In the genomic region with DNA sequence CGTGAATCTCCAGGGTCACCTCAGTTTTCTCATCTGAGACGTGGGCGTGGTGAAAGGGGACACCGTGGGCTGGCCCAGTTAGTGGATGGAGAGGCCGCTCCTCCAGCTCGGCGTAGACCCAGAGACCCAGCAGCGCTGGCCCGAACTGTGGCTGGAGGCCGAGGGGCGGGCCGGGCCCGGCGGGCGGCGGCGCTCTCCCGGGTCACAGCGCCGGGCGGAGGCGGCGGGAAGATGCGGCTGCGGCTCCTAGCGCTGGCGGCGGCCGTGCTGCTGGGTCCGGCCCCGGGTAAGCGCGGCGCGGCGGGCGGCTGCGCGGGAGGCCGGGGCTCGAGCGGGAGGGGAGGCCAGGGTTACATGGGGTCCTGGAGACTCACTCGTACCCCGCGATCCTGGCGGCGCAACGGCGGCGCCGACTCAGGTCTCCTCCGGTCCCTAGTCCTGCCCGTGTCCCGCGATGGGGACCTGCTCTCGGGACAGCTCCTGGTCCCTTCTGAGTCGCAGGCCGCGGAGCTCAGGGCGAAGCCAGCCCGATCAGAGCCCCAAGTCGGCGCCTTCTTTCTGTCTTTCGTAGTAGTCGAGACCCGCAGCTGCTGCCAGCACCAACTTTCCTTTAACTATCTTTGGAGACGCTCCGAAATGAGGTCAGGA, we compare ENCODE assay signal across 7 mouse cellular contexts. TPM values are rescaled to one million over a fixed set of nuclear protein-coding genes. Genes with fewer than 3 reads are reported as not detected.
DNase-seq lines count a peak whose midpoint lies in the region; ATAC-seq and TF ChIP-seq lines count a peak whose summit lies in the region.

TSS of gene Vstm4 (plus strand) at position 76 of the 648 bp plus-strand sequence.

- peaks cover 35% of the 10 kb centered on the region for H3K4me1 ChIP-seq in embryonic facial prominence, embryonic 13.5 days
- H3K4me1 ChIP-seq in neural tube, embryonic 11.5 days (ENCODE audit: control insufficient read depth, insufficient read depth, low read length), result peaks cover 5% of the 10 kb centered on the region; the same call in 1 of the 2 replicates

- peak within 1 kb of the TSS; percentile 82 for H3K9ac ChIP-seq in embryonic facial prominence, embryonic 13.5 days
- peak within 1 kb of the TSS; percentile 79 for H3K9ac ChIP-seq in neural tube, embryonic 11.5 days (ENCODE audit: low read length)

- no peak for TF ChIP-seq CTCF in brain, embryonic 14.5 days (IDR thresholded peaks at IDR 0.05; ENCODE audit: borderline replicate concordance, extremely low read depth, insufficient read depth, insufficient read length)

- H3K4me2 ChIP-seq in embryonic facial prominence, embryonic 13.5 days, result peak within 1 kb of the TSS; percentile 72
- peak within 1 kb of the TSS; percentile 84 for H3K4me2 ChIP-seq in neural tube, embryonic 11.5 days (ENCODE audit: low read depth)

- DNase-seq in brain, embryonic 14.5 days (ENCODE audit: low read depth), result peak; percentile 49
- peak; percentile 70 to 74 for DNase-seq in heart, adult 9 months (ENCODE audit: low spot score in 2 of 2)
- DNase-seq in kidney, adult 8-10 months, result peak; percentile 28 to 35
- DNase-seq in liver, result peak; percentile 33
- peak; percentile 71 for DNase-seq in neural tube, embryonic 11.5 days (ENCODE audit: low spot score)
- DNase-seq in urinary bladder, postnatal 14 days (ENCODE audit: low spot score), result peak; percentile 78

- H3K4me3 ChIP-seq in embryonic facial prominence, embryonic 13.5 days, result peak within 1 kb of the TSS; percentile 60
- H3K4me3 ChIP-seq in neural tube, embryonic 11.5 days (ENCODE audit: low read depth, low read length), result peak within 1 kb of the TSS; percentile 44

- under 1% methylated on average over 65 of the region's 68 CpGs for WGBS in embryonic facial prominence, embryonic 13.5 days
- under 1% methylated on average over 57 of the region's 68 CpGs for WGBS in neural tube, embryonic 11.5 days

- peak within 1 kb of the TSS; percentile 60; the same call in 1 of the 2 replicates for H3K27ac ChIP-seq in embryonic facial prominence, embryonic 13.5 days
- H3K27ac ChIP-seq in neural tube, embryonic 11.5 days (ENCODE audit: low read depth, low read length), result no peak within 1 kb of the TSS

- peak; percentile 72 for ATAC-seq in embryonic facial prominence, embryonic 13.5 days (ENCODE audit: insufficient number of reproducible peaks, insufficient read depth, low FRiP score, low TSS enrichment, low read depth)
- peak; percentile 55 for ATAC-seq in neural tube, embryonic 11.5 days (ENCODE audit: insufficient read depth, low FRiP score, low TSS enrichment)

- peaks cover 23% of the 10 kb centered on the region for H3K27me3 ChIP-seq in embryonic facial prominence, embryonic 13.5 days
- peaks cover 3% of the 10 kb centered on the region; the same call in 1 of the 2 replicates for H3K27me3 ChIP-seq in neural tube, embryonic 11.5 days (ENCODE audit: control insufficient read depth, insufficient read depth, low read length)

- no peaks in the 10 kb centered on the region for H3K36me3 ChIP-seq in embryonic facial prominence, embryonic 13.5 days
- H3K36me3 ChIP-seq in neural tube, embryonic 11.5 days (ENCODE audit: control insufficient read depth, insufficient read depth, low read length), result no peaks in the 10 kb centered on the region

- no peak for TF ChIP-seq POLR2A in brain, embryonic 14.5 days (IDR thresholded peaks at IDR 0.05; ENCODE audit: borderline replicate concordance, extremely low read depth, insufficient read depth, insufficient read length, poor library complexity, severe bottlenecking)

- H3K9me3 ChIP-seq in embryonic facial prominence, embryonic 13.5 days, result no peaks in the 10 kb centered on the region
- H3K9me3 ChIP-seq in neural tube, embryonic 11.5 days (ENCODE audit: control insufficient read depth, low read length), result no peaks in the 10 kb centered on the region

RNA-seq across cellular contexts. Expression of gene Vstm4, which starts in this region (rescaled TPM):
- polyA plus RNA-seq in brain, embryonic 14.5 days (2012; rRNA removed), result 3.7 and 6.0 TPM in 2 replicates
- polyA plus RNA-seq in embryonic facial prominence, embryonic 13.5 days (2015; fragmentation: Nextera tagmentation; extraction: Ambion mirVana), result 20.9 and 21.7 TPM in 2 replicates
- polyA plus RNA-seq in neural tube, embryonic 11.5 days (2014; fragmentation: Nextera tagmentation; extraction: Ambion mirVana), result 5.1 and 7.3 TPM in 2 replicates
